Mouse (Mus musculus): ENCODE results near the gene Ube2m. TPM values are rescaled to one million over a fixed set of nuclear protein-coding genes. Genes with fewer than 3 reads are reported as not detected.

Ube2m gene
- polyA plus RNA-seq, 1 experiment from 2014 or later: 172 TPM

DNA sequence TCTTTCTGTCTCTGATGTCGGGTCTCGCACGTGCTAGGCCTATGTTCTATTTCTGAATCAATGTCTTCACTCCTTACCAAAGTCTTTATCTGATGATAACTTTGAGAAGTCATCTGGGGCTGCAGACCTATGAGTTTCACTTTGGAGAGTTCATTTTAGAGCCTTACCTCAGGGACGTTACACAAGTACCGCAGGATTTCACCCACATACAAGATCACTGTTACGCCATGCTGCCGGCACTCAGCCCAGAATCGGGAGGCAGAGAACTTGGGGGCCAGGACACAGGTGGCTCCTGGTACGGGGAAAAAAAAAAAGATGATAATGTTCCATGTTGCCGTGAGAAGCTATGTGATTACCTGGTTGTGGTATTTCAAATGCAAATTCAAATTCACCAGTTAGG is 44.9 kb downstream of the Ube2m start:
- Histone ChIP-seq H3K9ac (replicated peaks; ENCODE audit: low read length) (no peak overlapping the region), H3K36me3 (replicated peaks; ENCODE audit: control insufficient read depth, insufficient read depth, low read depth, low read length) (no peaks in the 10 kb centered on the region), H3K9me3 (replicated peaks; ENCODE audit: control insufficient read depth, low read length) (no peaks in the 10 kb centered on the region), H3K4me3 (ENCODE audit: low read depth, low read length) (no peak overlapping the region), H3K27ac (replicated peaks; ENCODE audit: low read depth, low read length) (no peak overlapping the region), H3K4me1 (ENCODE audit: control insufficient read depth, insufficient read depth, low read length) (no peaks in the 10 kb centered on the region), H3K4me2 (ENCODE audit: low read depth, low read length) (no peak overlapping the region), H3K27me3 (ENCODE audit: control insufficient read depth, insufficient read depth, low read length) (no peaks in the 10 kb centered on the region)
- DNase-seq (ENCODE audit: low spot score) (no peak), ATAC-seq (replicated peaks; ENCODE audit: insufficient number of reproducible peaks, low FRiP score, low TSS enrichment, low read depth) (no peak)
- 91% methylated on average over 10 of the region's 10 CpGs for WGBS

DNA sequence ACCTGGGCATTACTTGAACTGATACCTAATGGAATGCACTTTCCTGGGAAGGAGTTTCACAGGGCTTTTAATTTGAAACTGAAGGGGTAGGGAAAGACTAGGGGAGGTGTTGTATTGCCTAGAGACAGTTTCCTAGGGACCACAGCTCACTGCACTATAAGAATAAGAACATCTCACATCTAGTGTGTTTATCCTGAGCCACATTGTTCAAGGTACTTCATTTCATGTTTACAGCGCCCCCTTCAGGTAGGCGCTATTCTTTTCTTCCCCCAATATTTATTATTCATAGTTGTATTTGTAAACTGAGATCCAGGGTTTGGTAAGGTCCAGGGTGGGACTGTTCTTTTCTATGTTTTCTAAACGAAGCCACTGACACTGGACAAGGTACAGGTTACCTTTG is 45.9 kb downstream of the Ube2m start:
- no peak overlapping the region for H3K27ac ChIP-seq (replicated peaks; ENCODE audit: low read depth, low read length)
- 6% methylated on average over 3 of the region's 3 CpGs for WGBS
- no peak overlapping the region for H3K9ac ChIP-seq (replicated peaks; ENCODE audit: low read length)
- H3K4me2 ChIP-seq (ENCODE audit: low read depth, low read length): no peak overlapping the region
- ATAC-seq (replicated peaks; ENCODE audit: insufficient number of reproducible peaks, low FRiP score, low TSS enrichment, low read depth): no peak
- no peak overlapping the region for H3K4me3 ChIP-seq (ENCODE audit: low read depth, low read length)
- H3K9me3 ChIP-seq (replicated peaks; ENCODE audit: control insufficient read depth, low read length): no peaks in the 10 kb centered on the region
- no peak for DNase-seq (ENCODE audit: low spot score)
- H3K4me1 ChIP-seq (ENCODE audit: control insufficient read depth, insufficient read depth, low read length): no peaks in the 10 kb centered on the region
- H3K27me3 ChIP-seq (ENCODE audit: control insufficient read depth, insufficient read depth, low read length): no peaks in the 10 kb centered on the region
- no peaks in the 10 kb centered on the region for H3K36me3 ChIP-seq (replicated peaks; ENCODE audit: control insufficient read depth, insufficient read depth, low read depth, low read length)

DNA sequence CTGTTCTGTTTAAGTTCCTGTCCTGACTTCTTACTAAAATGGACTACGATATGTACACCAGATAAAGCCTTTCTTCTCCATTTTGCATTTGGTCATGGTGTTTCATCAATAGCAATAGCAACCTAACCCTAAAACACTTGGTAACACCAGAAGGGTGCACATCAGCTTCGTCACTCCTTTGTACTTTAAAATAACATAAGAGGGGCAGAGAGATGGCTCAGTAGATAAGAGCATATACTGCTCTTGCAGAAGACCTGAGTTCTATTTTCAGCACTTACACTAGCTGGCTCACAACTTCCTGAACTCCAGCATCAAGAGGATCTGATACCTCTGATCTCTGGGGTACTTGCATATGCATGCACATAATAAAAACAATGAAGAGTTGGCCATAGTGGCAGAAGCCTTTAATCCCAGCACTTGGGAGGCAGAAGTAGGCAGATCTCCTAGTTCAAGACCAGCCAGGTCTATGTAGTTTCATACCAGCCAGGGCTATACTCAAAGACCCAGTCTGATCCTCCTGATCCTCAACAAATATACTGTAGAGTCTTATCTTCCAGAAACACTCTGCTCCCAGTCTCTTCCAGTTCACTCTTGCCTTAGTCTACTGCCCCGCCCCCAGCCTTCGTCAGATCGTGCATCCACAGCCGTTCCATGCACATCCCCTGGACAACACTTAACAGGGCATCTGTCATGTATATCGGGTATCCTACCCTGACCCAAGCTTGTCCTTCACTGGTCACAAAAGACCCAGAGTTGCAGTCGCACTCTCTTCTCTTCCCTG is 50.5 kb downstream of the Ube2m start:
- Histone ChIP-seq H3K4me3 (ENCODE audit: low read depth, low read length) (no peak overlapping the region), H3K4me2 (ENCODE audit: low read depth, low read length) (no peak overlapping the region), H3K27me3 (ENCODE audit: control insufficient read depth, insufficient read depth, low read length) (no peaks in the 10 kb centered on the region), H3K36me3 (replicated peaks; ENCODE audit: control insufficient read depth, insufficient read depth, low read depth, low read length) (no peaks in the 10 kb centered on the region), H3K9me3 (replicated peaks; ENCODE audit: control insufficient read depth, low read length) (no peaks in the 10 kb centered on the region), H3K27ac (replicated peaks; ENCODE audit: low read depth, low read length) (no peak overlapping the region), H3K9ac (replicated peaks; ENCODE audit: low read length) (no peak overlapping the region), H3K4me1 (ENCODE audit: control insufficient read depth, insufficient read depth, low read length) (no peaks in the 10 kb centered on the region)
- DNase-seq (ENCODE audit: low spot score) (no peak), ATAC-seq (replicated peaks; ENCODE audit: insufficient number of reproducible peaks, low FRiP score, low TSS enrichment, low read depth) (no peak)
- WGBS: 79% methylated on average over 8 of the region's 8 CpGs

DNA sequence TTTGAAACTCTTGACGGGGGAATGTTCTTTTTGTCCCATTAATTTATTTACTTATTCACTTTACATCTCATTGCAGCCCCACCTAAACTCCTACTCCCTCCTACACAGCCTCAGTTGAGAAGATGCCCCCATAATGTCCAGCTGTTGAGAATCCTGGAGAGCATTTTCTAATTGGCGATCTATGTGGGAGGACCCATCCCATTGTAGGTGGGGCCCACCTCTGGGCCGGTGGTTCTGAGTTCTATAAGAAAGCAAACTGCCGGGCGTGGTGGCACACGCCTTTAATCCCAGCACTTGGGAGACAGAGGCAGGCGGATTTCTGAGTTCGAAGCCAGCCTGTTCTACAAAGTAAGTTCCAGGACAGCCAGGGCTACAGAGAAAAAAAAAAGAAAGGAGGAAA is 51.2 kb downstream of the Ube2m start:
- DNase-seq (ENCODE audit: low spot score): no peak
- Histone ChIP-seq H3K9me3 (replicated peaks; ENCODE audit: control insufficient read depth, low read length) (no peaks in the 10 kb centered on the region), H3K4me3 (ENCODE audit: low read depth, low read length) (no peak overlapping the region), H3K27ac (replicated peaks; ENCODE audit: low read depth, low read length) (no peak overlapping the region), H3K4me2 (ENCODE audit: low read depth, low read length) (no peak overlapping the region), H3K9ac (replicated peaks; ENCODE audit: low read length) (no peak overlapping the region), H3K27me3 (ENCODE audit: control insufficient read depth, insufficient read depth, low read length) (no peaks in the 10 kb centered on the region), H3K4me1 (ENCODE audit: control insufficient read depth, insufficient read depth, low read length) (no peaks in the 10 kb centered on the region), H3K36me3 (replicated peaks; ENCODE audit: control insufficient read depth, insufficient read depth, low read depth, low read length) (no peaks in the 10 kb centered on the region)
- ATAC-seq (replicated peaks; ENCODE audit: insufficient number of reproducible peaks, low FRiP score, low TSS enrichment, low read depth): no peak
- 86% methylated on average over 8 of the region's 8 CpGs for WGBS

DNA sequence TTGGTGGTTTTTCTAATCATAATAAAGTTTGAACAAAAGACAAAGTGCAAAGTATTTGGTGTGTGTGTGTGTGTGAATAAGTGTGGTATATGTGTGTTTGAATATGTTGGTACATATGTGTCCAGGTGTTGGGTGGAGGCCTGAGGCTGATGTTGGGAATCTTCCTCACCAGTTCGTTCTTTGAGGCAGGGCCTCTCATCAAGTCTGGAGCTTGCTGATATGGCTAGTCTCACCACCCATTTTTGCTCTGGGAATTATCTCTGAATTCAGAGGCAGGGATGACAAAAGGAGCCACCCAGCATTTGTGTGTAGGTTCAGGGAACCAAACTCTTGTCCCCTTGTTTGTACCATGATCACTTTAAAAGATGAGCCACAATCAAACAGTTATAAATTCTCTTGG is 52.4 kb downstream of the Ube2m start:
- 96% methylated on average over 1 of the region's 1 CpGs for WGBS
- ATAC-seq (replicated peaks; ENCODE audit: insufficient number of reproducible peaks, low FRiP score, low TSS enrichment, low read depth): no peak
- no peaks in the 10 kb centered on the region for H3K9me3 ChIP-seq (replicated peaks; ENCODE audit: control insufficient read depth, low read length)

More for the DNA sequence above, 52.4 kb downstream of the Ube2m start:
- no peak overlapping the region for H3K27ac ChIP-seq (replicated peaks; ENCODE audit: low read depth, low read length)
- no peak for DNase-seq (ENCODE audit: low spot score)
- H3K27me3 ChIP-seq (ENCODE audit: control insufficient read depth, insufficient read depth, low read length): no peaks in the 10 kb centered on the region
- H3K36me3 ChIP-seq (replicated peaks; ENCODE audit: control insufficient read depth, insufficient read depth, low read depth, low read length): no peaks in the 10 kb centered on the region
- H3K4me3 ChIP-seq (ENCODE audit: low read depth, low read length): no peak overlapping the region
- H3K4me1 ChIP-seq (ENCODE audit: control insufficient read depth, insufficient read depth, low read length): no peaks in the 10 kb centered on the region
- no peak overlapping the region for H3K9ac ChIP-seq (replicated peaks; ENCODE audit: low read length)
- H3K4me2 ChIP-seq (ENCODE audit: low read depth, low read length): no peak overlapping the region

Other genes starting within 250 kb of the Ube2m start
- gene Zscan18, start 234.6 kb downstream of the Ube2m start, polyA plus RNA-seq (2014; fragmentation: Nextera tagmentation; extraction: Ambion mirVana): 15.1 and 18.6 TPM in 2 replicates
- gene Zfp329, start 219.4 kb downstream of the Ube2m start, polyA plus RNA-seq (2014; fragmentation: Nextera tagmentation; extraction: Ambion mirVana): 15.9 and 18.6 TPM in 2 replicates
- 37.6 and 39.0 TPM in 2 replicates for gene Zfp110, start 203.5 kb downstream of the Ube2m start, polyA plus RNA-seq (2014; fragmentation: Nextera tagmentation; extraction: Ambion mirVana)
- 6.5 and 6.9 TPM in 2 replicates for gene Zfp128, start 157.1 kb downstream of the Ube2m start, polyA plus RNA-seq (2014; fragmentation: Nextera tagmentation; extraction: Ambion mirVana)
- 26.4 and 27.5 TPM in 2 replicates for gene Zscan22, start 140.5 kb downstream of the Ube2m start, polyA plus RNA-seq (2014; fragmentation: Nextera tagmentation; extraction: Ambion mirVana)
- gene Rps5, start 116.0 kb downstream of the Ube2m start, polyA plus RNA-seq (2014; fragmentation: Nextera tagmentation; extraction: Ambion mirVana): 950 and 1,039 TPM in 2 replicates
- 0.56 and 0.69 TPM in 2 replicates for gene Rnf225, start 110.9 kb downstream of the Ube2m start, polyA plus RNA-seq (2014; fragmentation: Nextera tagmentation; extraction: Ambion mirVana)
- gene Zfp324, start 72.4 kb downstream of the Ube2m start, polyA plus RNA-seq (2014; fragmentation: Nextera tagmentation; extraction: Ambion mirVana): 7.9 and 8.9 TPM in 2 replicates
- gene Zfp446, start 60.4 kb downstream of the Ube2m start, polyA plus RNA-seq (2014; fragmentation: Nextera tagmentation; extraction: Ambion mirVana): 5.9 and 6.6 TPM in 2 replicates
- not detected in 2 replicates for gene Slc27a5, start 40.1 kb downstream of the Ube2m start, polyA plus RNA-seq (2014; fragmentation: Nextera tagmentation; extraction: Ambion mirVana)
- gene Trim28, start 39.2 kb downstream of the Ube2m start, polyA plus RNA-seq (2014; fragmentation: Nextera tagmentation; extraction: Ambion mirVana): 525 and 526 TPM in 2 replicates
- 22.6 and 22.9 TPM in 2 replicates for gene Zbtb45, start 28.2 kb downstream of the Ube2m start, polyA plus RNA-seq (2014; fragmentation: Nextera tagmentation; extraction: Ambion mirVana)
- 107 and 116 TPM in 2 replicates for gene Chmp2a, start 3.5 kb downstream of the Ube2m start, polyA plus RNA-seq (2014; fragmentation: Nextera tagmentation; extraction: Ambion mirVana)
- gene Mzf1, start 16.5 kb upstream of the Ube2m start, polyA plus RNA-seq (2014; fragmentation: Nextera tagmentation; extraction: Ambion mirVana): 1.2 and 1.6 TPM in 2 replicates
- gene Vmn1r85, start 56.9 kb upstream of the Ube2m start, polyA plus RNA-seq (2014; fragmentation: Nextera tagmentation; extraction: Ambion mirVana): not detected in 2 replicates
- gene Vmn1r86, start 81.6 kb upstream of the Ube2m start, polyA plus RNA-seq (2014; fragmentation: Nextera tagmentation; extraction: Ambion mirVana): not detected in 2 replicates
- gene Vmn1r87, start 101.9 kb upstream of the Ube2m start, polyA plus RNA-seq (2014; fragmentation: Nextera tagmentation; extraction: Ambion mirVana): not detected in 2 replicates
- gene Vmn1r88, start 121.3 kb upstream of the Ube2m start, polyA plus RNA-seq (2014; fragmentation: Nextera tagmentation; extraction: Ambion mirVana): not detected in 2 replicates
- gene Vmn1r89, start 174.7 kb upstream of the Ube2m start, polyA plus RNA-seq (2014; fragmentation: Nextera tagmentation; extraction: Ambion mirVana): not detected in 2 replicates
- 147 and 150 TPM in 2 replicates for gene Lig1, start 239.0 kb upstream of the Ube2m start, polyA plus RNA-seq (2014; fragmentation: Nextera tagmentation; extraction: Ambion mirVana)
- gene Zswim9, start 240.4 kb upstream of the Ube2m start, polyA plus RNA-seq (2014; fragmentation: Nextera tagmentation; extraction: Ambion mirVana): 5.0 and 5.1 TPM in 2 replicates